Mouse (Mus musculus): ENCODE results near the gene Pabpc4.

The Pabpc4 gene

DNA sequence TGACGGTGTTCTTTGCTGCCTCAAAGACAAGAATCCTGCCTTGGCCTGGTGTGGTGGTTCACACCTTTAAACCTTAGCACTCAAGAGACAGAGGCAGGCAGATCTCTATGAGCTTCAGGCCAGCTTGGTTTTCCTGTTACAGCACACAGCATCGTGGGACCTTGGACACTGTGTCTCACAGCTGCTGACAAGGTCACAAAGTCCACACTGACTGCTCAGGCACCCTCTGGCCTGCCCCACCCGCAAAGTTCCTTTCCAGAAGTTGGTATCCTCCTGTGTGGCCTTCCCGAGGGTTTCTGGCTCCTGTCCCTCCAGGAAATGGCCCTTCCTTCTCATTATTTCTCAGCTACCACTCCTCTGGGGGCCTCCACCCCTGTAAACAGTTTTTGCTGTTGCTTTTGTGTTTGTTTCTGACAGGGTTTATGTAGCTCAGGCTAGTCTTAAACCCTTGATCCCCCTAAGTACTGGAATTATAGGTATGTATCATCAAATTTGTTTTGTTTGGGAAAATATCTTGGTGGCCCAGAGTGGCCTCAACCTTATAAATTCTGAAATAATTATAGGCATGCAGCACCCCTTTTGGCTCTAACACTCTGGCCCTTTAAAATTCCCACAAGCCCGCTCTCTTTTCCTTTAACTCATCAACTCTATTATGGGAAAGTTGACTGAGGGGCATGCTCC is at the start of gene Pabpc4:
TSS of gene Pabpc4 (plus strand) at position 631 of the 681 bp plus-strand sequence.
- DNase-seq (ENCODE audit: low spot score in 2 of 2) = no peak

DNA sequence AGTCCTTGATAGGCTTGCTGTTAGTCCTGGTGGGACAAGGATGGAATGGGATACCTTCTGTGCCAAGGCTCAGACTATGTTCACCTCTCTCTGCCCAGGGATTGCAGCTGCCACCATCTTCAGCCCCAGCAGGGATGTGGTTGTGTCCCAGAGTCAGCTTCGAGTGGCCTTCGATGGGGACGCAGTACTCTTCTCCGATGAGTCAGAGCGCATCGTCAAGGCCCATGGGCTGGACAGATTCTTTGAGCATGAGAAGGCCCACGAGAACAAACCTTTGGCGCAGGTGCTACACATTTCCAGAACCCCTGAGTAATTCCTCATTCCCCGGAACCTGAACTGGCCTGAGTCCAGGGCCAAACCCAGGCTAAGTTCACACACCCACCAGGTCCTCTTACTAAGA is 48.2 kb upstream of the Pabpc4 start:
- no peak for DNase-seq (ENCODE audit: low spot score in 2 of 2)

DNA sequence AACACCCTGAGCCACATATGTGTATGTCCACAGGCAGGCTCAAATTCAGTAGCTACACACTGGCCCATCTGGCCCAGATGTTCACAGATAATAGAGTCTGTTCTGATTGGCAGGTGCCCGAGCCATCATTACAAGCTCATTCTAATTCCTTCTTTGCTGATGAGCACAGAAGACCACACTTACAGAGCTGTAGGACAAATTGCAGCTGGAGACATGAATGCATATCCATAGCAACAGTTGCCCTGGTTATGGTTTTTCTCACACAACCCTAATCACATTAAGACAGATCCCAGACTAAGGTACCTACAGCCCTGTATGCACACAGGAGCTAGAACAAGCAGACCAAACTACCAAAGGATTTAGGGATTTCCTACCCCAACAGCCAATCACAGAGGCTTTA is 46.8 kb upstream of the Pabpc4 start:
- no peak for DNase-seq (ENCODE audit: low spot score in 2 of 2)

GRCm38 (mm10) chr4:123216782-123217181 is 45.4 kb upstream of the Pabpc4 start:
- peak; percentile 27 to 74 for DNase-seq (ENCODE audit: low spot score in 2 of 2)

DNA sequence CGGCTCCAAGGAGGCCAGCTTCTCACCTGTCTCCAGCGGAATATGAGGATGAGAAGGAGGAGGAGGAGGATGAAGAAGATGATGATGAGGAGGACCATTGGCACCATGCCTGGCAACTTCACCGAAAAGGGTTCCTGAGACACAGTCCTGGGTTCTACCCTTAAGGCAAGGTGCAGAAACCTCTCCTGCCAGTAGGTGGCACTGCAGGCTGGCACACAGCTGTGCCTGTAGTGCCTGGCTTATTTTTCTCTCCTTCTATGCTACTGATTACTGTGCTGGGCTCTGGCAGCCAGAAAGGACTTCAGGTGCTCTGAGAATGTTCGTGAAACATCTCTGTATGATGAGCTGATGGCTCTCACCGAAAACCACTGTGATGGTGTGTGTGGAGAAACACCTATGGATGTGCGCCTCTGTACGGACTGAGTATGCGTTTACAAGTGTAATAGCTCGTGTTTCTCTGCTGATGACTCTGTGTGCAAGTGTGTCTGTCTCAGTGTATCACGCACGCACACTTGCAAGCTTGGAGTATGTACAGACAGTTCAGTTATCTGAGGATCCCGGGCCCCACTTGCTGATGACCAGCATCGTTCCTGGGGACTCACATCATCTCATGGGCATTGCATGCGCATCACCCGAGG is 42.3 kb upstream of the Pabpc4 start:
- DNase-seq (ENCODE audit: low spot score in 2 of 2) = peak; percentile 66 to 86

GRCm38 (mm10) chr4:123220637-123221036 is 41.5 kb upstream of the Pabpc4 start:
- no peak for DNase-seq (ENCODE audit: low spot score in 2 of 2)

GRCm38 (mm10) chr4:123223309-123223708 is 38.8 kb upstream of the Pabpc4 start:
- DNase-seq (ENCODE audit: low spot score in 2 of 2) = no peak

GRCm38 (mm10) chr4:123225718-123226403 is 36.3 kb upstream of the Pabpc4 start:
- no peak for DNase-seq (ENCODE audit: low spot score in 2 of 2)

DNA sequence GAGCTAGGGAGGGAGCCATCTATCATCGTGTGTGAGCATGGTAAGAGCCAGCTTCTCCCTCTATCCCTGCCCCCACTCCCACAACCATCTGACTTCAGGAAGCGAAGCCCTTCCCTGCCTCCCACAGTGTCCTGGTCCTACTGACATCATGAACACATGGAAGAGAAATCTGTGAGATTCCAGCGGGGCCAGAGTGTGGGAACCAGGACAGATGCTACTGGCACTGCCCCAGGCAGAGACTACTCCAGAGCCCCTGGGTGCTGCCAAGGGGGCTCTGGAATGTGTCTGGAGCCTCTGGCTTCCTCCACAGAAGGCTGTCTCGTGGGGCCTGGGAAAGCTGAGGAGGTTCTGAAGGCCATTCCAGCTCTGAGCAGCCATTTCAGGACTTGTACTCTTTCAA is 34.4 kb upstream of the Pabpc4 start:
- no peak for DNase-seq (ENCODE audit: low spot score in 2 of 2)

- DNase-seq (ENCODE audit: low spot score in 2 of 2) = no peak
These were observed 33.9 kb upstream of the Pabpc4 start for GRCm38 (mm10) chr4:123228270-123228669.

DNA sequence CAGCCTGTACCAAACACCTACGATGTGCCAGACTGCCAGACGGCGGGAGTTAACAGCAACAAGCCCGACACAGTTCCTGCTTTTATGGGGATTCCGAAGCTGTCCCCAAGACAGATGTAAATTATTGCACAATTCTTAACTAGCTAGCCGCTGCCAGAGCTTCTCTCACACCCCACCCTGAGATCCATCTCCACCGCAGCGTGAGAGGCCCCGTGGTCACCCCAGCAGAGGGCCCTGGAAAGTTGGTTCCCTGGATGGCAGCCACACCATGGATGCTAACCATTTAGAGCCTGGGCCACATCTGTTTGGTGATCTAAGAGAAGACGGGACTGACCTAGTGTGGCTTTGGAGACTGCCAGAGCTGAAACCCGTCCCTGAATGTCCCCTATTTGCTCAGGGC is 33.0 kb upstream of the Pabpc4 start:
- no peak for DNase-seq (ENCODE audit: low spot score in 2 of 2)

DNA sequence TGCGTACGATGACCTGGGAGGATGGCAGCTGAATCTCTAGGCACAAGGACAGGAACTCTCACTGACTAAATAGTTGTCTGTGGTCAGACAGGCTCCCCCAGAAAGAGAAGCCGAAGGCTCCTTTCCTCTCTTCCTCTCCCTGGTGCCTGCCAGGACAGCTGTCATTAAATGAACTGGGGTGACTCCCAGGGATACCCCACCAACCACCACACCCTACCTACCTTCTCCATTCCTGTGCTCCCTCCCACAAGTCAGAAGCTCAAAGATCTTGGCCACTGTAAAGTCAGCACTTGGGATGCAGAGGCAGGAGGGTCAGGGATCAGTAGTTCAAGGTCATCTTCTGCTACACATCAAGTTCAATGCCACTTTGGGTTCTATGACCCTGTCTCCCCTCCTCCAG is 29.3 kb upstream of the Pabpc4 start:
- no peak for DNase-seq (ENCODE audit: low spot score in 2 of 2)

DNA sequence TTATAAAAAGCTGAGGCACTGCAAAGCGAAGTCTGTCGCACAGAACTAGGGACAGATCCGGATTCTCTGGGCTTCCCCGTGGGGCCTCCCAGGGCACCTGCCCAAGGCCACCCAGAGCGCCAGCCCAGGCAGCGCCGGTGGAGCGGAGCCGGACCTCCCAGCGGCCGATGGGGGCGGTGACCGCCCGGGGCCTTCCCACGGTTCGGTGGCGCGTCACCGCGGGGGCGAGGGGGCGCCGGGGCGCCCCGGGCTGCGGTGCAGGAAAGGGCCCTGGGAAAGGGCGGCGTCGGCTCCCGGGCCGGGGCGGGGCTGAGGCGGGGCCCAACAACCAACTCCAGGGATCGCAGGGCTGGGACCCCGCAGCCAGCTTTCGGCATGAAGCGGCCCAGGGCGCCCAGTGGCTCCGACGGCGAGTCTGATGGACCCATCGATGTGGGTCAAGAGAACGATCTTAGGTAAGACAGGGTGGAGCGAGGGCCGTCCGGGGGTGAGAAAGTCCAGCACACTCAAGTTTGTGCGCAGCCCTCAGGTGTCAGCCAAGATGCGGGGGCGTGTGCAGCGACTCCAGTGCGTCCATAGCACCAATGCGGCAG is 28.6 kb upstream of the Pabpc4 start, which contains the start of gene Heyl:
TSS of gene Heyl (plus strand) at position 65 of the 593 bp plus-strand sequence.
- peak in 1 of 2 experiments; percentile 24 for DNase-seq (ENCODE audit: low spot score in 2 of 2)

DNA sequence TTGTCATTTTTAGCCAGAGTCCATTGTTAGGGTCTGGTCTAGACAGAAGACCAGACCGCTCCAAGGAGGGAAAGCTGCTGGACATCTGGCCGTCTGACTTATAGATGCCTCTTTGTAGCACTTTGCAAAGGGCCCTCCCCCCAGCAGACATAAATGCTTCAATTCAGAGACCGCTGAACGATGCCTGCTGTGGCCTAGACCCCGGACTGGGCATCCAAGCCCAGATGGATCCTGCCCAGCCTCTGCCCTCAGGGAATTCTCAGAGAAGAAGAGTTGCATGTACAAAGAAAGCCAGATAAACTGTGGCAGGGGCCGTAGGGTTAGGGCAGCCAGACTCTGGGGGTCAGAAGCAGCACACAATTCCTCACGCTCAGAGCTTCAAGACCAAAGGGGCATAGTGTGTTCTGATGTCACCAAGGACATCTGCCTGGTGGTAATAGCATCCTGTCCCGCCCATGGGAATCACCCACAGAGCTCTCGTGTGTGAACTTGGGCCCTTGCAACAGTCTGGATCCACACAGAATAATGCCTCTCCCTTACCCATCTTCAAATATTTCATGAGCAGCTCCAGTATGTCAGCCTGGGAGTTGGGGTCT is 26.2 kb upstream of the Pabpc4 start:
- DNase-seq (ENCODE audit: low spot score in 2 of 2) = no peak

GRCm38 (mm10) chr4:123236431-123237031 is 25.6 kb upstream of the Pabpc4 start:
- no peak for DNase-seq (ENCODE audit: low spot score in 2 of 2)

- DNase-seq (ENCODE audit: low spot score in 2 of 2) = no peak
These were observed 24.5 kb upstream of the Pabpc4 start for GRCm38 (mm10) chr4:123237386-123238266.

DNA sequence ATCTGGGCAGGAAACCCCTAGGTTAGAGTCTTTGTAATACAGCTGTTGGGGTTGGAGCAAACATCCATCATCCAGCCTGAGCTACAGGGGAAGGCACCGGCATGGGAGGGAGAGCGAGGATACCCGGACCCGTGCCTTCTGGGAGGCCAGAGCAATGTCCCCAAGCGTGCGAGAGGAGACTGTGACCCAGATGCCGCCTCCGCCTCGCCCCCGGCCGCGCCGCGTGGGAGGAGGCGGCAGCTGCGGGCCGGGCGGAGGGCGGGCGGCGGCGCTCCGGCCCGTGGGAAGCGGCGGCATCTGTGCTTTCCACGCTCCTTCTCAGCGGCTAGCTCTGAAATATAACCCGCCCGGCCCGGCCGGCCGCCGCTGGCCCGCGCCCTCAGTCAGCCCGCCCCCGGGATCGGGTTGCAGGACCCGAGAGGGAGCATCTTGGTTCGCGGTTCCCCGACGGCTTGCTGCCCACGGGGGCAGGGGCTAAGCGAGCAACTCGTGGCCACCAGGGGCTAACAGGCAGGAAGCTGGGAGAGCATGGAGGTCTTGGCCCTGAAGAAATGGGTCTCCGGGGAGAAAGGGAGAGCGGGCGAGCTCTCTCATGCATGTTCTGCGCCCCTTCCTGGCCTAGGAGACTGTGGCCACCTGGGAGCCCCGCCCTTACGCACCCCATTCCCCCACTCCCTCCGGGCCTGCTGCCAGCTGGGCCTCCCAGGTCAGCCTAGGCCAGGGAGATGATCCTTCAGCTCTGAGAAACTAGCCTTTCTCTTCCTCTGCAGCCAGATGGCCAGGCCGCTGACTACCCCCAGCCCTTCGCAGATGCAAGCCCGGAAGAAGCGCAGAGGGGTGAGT is 22.6 kb upstream of the Pabpc4 start:
- DNase-seq (ENCODE audit: low spot score in 2 of 2) = peak in 1 of 2 experiments; percentile 26

DNA sequence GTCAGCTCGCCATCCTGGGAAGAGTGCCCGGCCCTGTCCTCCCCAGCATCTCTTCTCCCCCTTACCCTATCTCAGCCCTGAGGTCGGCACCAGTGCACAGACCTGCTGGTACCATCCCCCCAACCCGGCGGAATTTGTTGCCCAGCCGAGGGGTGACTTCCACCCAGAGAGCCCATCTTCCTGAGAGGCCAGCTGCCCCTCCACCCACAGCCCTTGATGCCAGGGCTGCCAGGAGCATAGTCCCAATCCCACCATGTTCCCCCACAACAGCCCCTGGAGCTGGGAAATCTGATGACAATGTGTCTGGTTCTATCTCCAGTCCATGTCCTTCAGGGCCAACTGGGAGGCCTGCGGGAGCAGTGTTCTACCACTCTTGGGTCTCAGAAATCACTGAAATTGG is 15.9 kb upstream of the Pabpc4 start:
- DNase-seq (ENCODE audit: low spot score in 2 of 2) = no peak

GRCm38 (mm10) chr4:123246651-123247050 is 15.5 kb upstream of the Pabpc4 start:
- no peak for DNase-seq (ENCODE audit: low spot score in 2 of 2)

All from spleen, postnatal 4 days (tissue).